8 mouse cellular contexts compared by ENCODE assay signal in the genomic region with DNA sequence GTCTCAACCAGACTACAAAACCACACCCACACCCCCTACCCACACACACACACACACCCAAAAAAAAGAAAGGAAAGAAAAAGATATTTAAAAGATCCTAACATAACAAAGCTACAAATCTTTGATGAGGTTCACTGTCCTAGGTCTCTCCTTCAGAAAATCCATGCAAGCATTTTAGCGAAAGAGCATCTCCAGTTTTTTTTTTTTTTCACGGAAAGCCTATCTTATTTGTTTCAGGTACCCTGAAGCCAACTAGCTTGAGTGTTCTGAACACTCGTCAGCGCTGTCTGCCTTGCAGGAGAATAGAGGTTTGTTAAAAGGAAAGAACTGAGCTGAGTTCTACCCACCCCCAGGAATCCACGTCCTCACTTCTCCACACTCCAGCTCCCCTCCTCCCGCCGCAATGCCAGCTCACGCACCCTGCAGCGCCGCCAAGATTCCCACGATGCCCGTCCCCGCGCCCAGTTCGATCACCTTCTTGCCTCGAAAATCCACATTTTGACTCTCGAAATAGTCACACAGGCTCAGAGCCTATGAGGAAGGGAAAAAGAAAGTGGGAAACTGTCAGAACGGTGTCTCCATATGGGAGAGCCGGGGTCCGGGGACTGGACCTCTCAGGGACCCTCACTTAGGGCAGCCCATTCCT. TPM values are rescaled to one million over a fixed set of nuclear protein-coding genes. Genes with fewer than 3 reads are reported as not detected.
DNase-seq lines count a peak whose midpoint lies in the region; ATAC-seq and TF ChIP-seq lines count a peak whose summit lies in the region.

No protein-coding gene starts in this region.

- H3K9me3 ChIP-seq in heart, embryonic 15.5 days (replicated peaks), result no peaks in the 10 kb centered on the region
- no peaks in the 10 kb centered on the region for H3K9me3 ChIP-seq in G1E (replicated peaks)
- no peaks in the 10 kb centered on the region for H3K9me3 ChIP-seq in embryonic facial prominence, embryonic 13.5 days
- H3K9me3 ChIP-seq in kidney, embryonic 16.5 days (ENCODE audit: low read length), result no peaks in the 10 kb centered on the region
- H3K9me3 ChIP-seq in midbrain, embryonic 13.5 days, result no peaks in the 10 kb centered on the region

- no peak for DNase-seq in heart, postnatal 25 days (ENCODE audit: low spot score)
- no peak for DNase-seq in G1E (ENCODE audit: low spot score)
- DNase-seq in natural killer cell, adult 2 months (ENCODE audit: low spot score in 2 of 2), result no peak
- no peak for DNase-seq in spleen, postnatal 4 days (ENCODE audit: low spot score in 2 of 2)

- ATAC-seq in heart, embryonic 15.5 days (replicated peaks; ENCODE audit: insufficient number of reproducible peaks, insufficient read depth, low FRiP score, low read depth), result no peak
- no peak for ATAC-seq in G1E (ENCODE audit: extremely low read depth, insufficient number of reproducible peaks, low FRiP score, poor library complexity, severe bottlenecking)
- ATAC-seq in embryonic facial prominence, embryonic 13.5 days (ENCODE audit: insufficient number of reproducible peaks, insufficient read depth, low FRiP score, low TSS enrichment, low read depth), result no peak
- no peak; the same call in 1 of the 2 replicates for ATAC-seq in kidney, embryonic 16.5 days (ENCODE audit: low FRiP score, low TSS enrichment)
- ATAC-seq in midbrain, embryonic 13.5 days, result no peak; the same call in 1 of the 2 replicates

- peaks cover 15% of the 10 kb centered on the region for H3K4me1 ChIP-seq in heart, embryonic 15.5 days (replicated peaks)
- peaks cover 33% of the 10 kb centered on the region for H3K4me1 ChIP-seq in G1E (ENCODE audit: insufficient read depth, low read depth, low read length)
- peaks cover 15% of the 10 kb centered on the region for H3K4me1 ChIP-seq in embryonic facial prominence, embryonic 13.5 days
- H3K4me1 ChIP-seq in kidney, embryonic 16.5 days (ENCODE audit: insufficient read depth, low read length), result peaks cover 11% of the 10 kb centered on the region
- H3K4me1 ChIP-seq in midbrain, embryonic 13.5 days (replicated peaks), result peaks cover 16% of the 10 kb centered on the region

- WGBS in heart, embryonic 15.5 days, result 2% methylated on average over 20 of the region's 20 CpGs
- 1% methylated on average over 20 of the region's 20 CpGs for WGBS in embryonic facial prominence, embryonic 13.5 days
- WGBS in kidney, embryonic 16.5 days, result 3% methylated on average over 20 of the region's 20 CpGs
- WGBS in midbrain, embryonic 13.5 days, result 1% methylated on average over 20 of the region's 20 CpGs

- H3K36me3 ChIP-seq in heart, embryonic 15.5 days, result peaks cover 9% of the 10 kb centered on the region; the same call in 1 of the 2 replicates
- peaks cover 27% of the 10 kb centered on the region for H3K36me3 ChIP-seq in G1E (replicated peaks)
- peaks cover 22% of the 10 kb centered on the region for H3K36me3 ChIP-seq in embryonic facial prominence, embryonic 13.5 days
- H3K36me3 ChIP-seq in kidney, embryonic 16.5 days (ENCODE audit: insufficient read depth, low read length), result peaks cover 7% of the 10 kb centered on the region
- H3K36me3 ChIP-seq in midbrain, embryonic 13.5 days, result peaks cover 9% of the 10 kb centered on the region

- H3K4me3 ChIP-seq in heart, embryonic 15.5 days, result peak overlapping the region; percentile 98
- peak overlapping the region; percentile 94 for H3K4me3 ChIP-seq in G1E (ENCODE audit: low read depth, low read length)
- peak overlapping the region; percentile 81 for H3K4me3 ChIP-seq in embryonic facial prominence, embryonic 13.5 days
- peak overlapping the region; percentile 79 for H3K4me3 ChIP-seq in kidney, embryonic 16.5 days (ENCODE audit: low read length)
- peak overlapping the region; percentile 79 for H3K4me3 ChIP-seq in midbrain, embryonic 13.5 days (replicated peaks)

- intact Hi-C loops in heart, postnatal 25 days (cut with DNase I), result no loop called here

- peak overlapping the region; percentile 76 for H3K9ac ChIP-seq in heart, embryonic 15.5 days
- H3K9ac ChIP-seq in embryonic facial prominence, embryonic 13.5 days, result peak overlapping the region; percentile 81
- H3K9ac ChIP-seq in kidney, embryonic 16.5 days (replicated peaks; ENCODE audit: low read length), result peak overlapping the region; percentile 73
- H3K9ac ChIP-seq in midbrain, embryonic 13.5 days (replicated peaks), result peak overlapping the region; percentile 73

- TF ChIP-seq CTCF in G1E (IDR thresholded peaks at IDR 0.05; ENCODE audit: low read depth, low read length), result no peak

- peak overlapping the region; percentile 100 for H3K4me2 ChIP-seq in heart, embryonic 15.5 days
- peak overlapping the region; percentile 96 for H3K4me2 ChIP-seq in embryonic facial prominence, embryonic 13.5 days
- peak overlapping the region; percentile 99 for H3K4me2 ChIP-seq in kidney, embryonic 16.5 days (replicated peaks; ENCODE audit: low read depth, low read length)
- peak overlapping the region; percentile 92 for H3K4me2 ChIP-seq in midbrain, embryonic 13.5 days (replicated peaks)

- H3K27me3 ChIP-seq in heart, embryonic 15.5 days, result peaks cover 16% of the 10 kb centered on the region
- peaks cover 32% of the 10 kb centered on the region for H3K27me3 ChIP-seq in G1E (ENCODE audit: insufficient read depth, low read length)
- H3K27me3 ChIP-seq in embryonic facial prominence, embryonic 13.5 days, result peaks cover 9% of the 10 kb centered on the region
- H3K27me3 ChIP-seq in kidney, embryonic 16.5 days (ENCODE audit: insufficient read depth, low read length), result no peaks in the 10 kb centered on the region; the same call in 1 of the 2 replicates
- peaks cover 10% of the 10 kb centered on the region for H3K27me3 ChIP-seq in midbrain, embryonic 13.5 days

- peak overlapping the region; percentile 4; the same call in 1 of the 2 replicates for H3K27ac ChIP-seq in heart, embryonic 15.5 days
- peak overlapping the region; percentile 84 for H3K27ac ChIP-seq in embryonic facial prominence, embryonic 13.5 days
- no peak overlapping the region for H3K27ac ChIP-seq in kidney, embryonic 16.5 days (ENCODE audit: low read length)
- no peak overlapping the region for H3K27ac ChIP-seq in midbrain, embryonic 13.5 days

RNA-seq across cellular contexts. Expression of a gene that starts 0.5 kb away (rescaled TPM):
- polyA plus RNA-seq in heart, embryonic 15.5 days (2015; fragmentation: Nextera tagmentation; extraction: Ambion mirVana), result 27.7 and 32.0 TPM in 2 replicates
- 1 to 10 TPM; 6.1 to 6.9 TPM for total RNA-seq in heart, postnatal 25 days (2021)
- total RNA-seq in G1E (2014; fragmentation: Nextera tagmentation) (36.0 and 49.6 TPM in 2 replicates), G1E (2017) (11.2 and 11.3 TPM in 2 replicates)
- 21.9 and 33.4 TPM in 2 replicates for polyA plus RNA-seq in G1E (2012)
- polyA plus RNA-seq in embryonic facial prominence, embryonic 13.5 days (2015; fragmentation: Nextera tagmentation; extraction: Ambion mirVana), result 55.2 and 61.2 TPM in 2 replicates
- polyA plus RNA-seq in kidney, embryonic 16.5 days (2015; fragmentation: Nextera tagmentation; extraction: Ambion mirVana), result 52.8 and 58.2 TPM in 2 replicates
- 21.1 and 22.0 TPM in 2 replicates for polyA plus RNA-seq in midbrain, embryonic 13.5 days (2015; fragmentation: Nextera tagmentation; extraction: Ambion mirVana)

RNA-seq across cellular contexts. Expression of a gene that starts 0.6 kb away (rescaled TPM):
- polyA plus RNA-seq in heart, embryonic 15.5 days (2015; fragmentation: Nextera tagmentation; extraction: Ambion mirVana), result 0.30 and 0.42 TPM in 2 replicates
- under 1 TPM in 1 of 2 experiments, not detected in 1; 0.11 TPM for total RNA-seq in heart, postnatal 25 days (2021)
- total RNA-seq in G1E (2014; fragmentation: Nextera tagmentation), result 0.68 and 0.97 TPM in 2 replicates
- total RNA-seq in G1E (2017), result 0.11 and 0.17 TPM in 2 replicates
- 0.09 and 0.17 TPM in 2 replicates for polyA plus RNA-seq in G1E (2012)
- 0.62 and 0.81 TPM in 2 replicates for polyA plus RNA-seq in embryonic facial prominence, embryonic 13.5 days (2015; fragmentation: Nextera tagmentation; extraction: Ambion mirVana)
- polyA plus RNA-seq in kidney, embryonic 16.5 days (2015; fragmentation: Nextera tagmentation; extraction: Ambion mirVana), result 0.76 and 0.94 TPM in 2 replicates
- polyA plus RNA-seq in midbrain, embryonic 13.5 days (2015; fragmentation: Nextera tagmentation; extraction: Ambion mirVana), result 0.11 and 0.18 TPM in 2 replicates

RNA-seq across cellular contexts. Expression of a gene that starts 7.4 kb away (rescaled TPM):
- polyA plus RNA-seq in heart, embryonic 15.5 days (2015; fragmentation: Nextera tagmentation; extraction: Ambion mirVana), result 0.08 and 0.13 TPM in 2 replicates
- total RNA-seq in heart, postnatal 25 days (2021), result under 1 TPM in 1 of 2 experiments, not detected in 1; 0.14 TPM
- total RNA-seq in G1E (2014; fragmentation: Nextera tagmentation), result 2.1 and 4.9 TPM in 2 replicates
- total RNA-seq in G1E (2017), result 0.33 TPM in 1 of 2 replicates, not detected in the other
- polyA plus RNA-seq in G1E (2012), result 0.17 TPM in 2 replicates
- 0.08 and 0.11 TPM in 2 replicates for polyA plus RNA-seq in embryonic facial prominence, embryonic 13.5 days (2015; fragmentation: Nextera tagmentation; extraction: Ambion mirVana)
- polyA plus RNA-seq in kidney, embryonic 16.5 days (2015; fragmentation: Nextera tagmentation; extraction: Ambion mirVana), result 32.6 and 53.8 TPM in 2 replicates
- 0.08 and 0.14 TPM in 2 replicates for polyA plus RNA-seq in midbrain, embryonic 13.5 days (2015; fragmentation: Nextera tagmentation; extraction: Ambion mirVana)

RNA-seq across cellular contexts. Expression of a gene that starts 10.1 kb away (rescaled TPM):
- polyA plus RNA-seq in heart, embryonic 15.5 days (2015; fragmentation: Nextera tagmentation; extraction: Ambion mirVana), result 81.9 and 86.0 TPM in 2 replicates
- 10 to 100 TPM; 66.1 to 67.4 TPM for total RNA-seq in heart, postnatal 25 days (2021)
- total RNA-seq in G1E (2014; fragmentation: Nextera tagmentation) (44.5 and 59.6 TPM in 2 replicates), G1E (2017) (53.2 and 54.5 TPM in 2 replicates)
- polyA plus RNA-seq in G1E (2012), result 58.9 and 66.0 TPM in 2 replicates
- 78.2 and 84.5 TPM in 2 replicates for polyA plus RNA-seq in embryonic facial prominence, embryonic 13.5 days (2015; fragmentation: Nextera tagmentation; extraction: Ambion mirVana)
- polyA plus RNA-seq in kidney, embryonic 16.5 days (2015; fragmentation: Nextera tagmentation; extraction: Ambion mirVana), result 102 and 103 TPM in 2 replicates
- 63.5 and 63.9 TPM in 2 replicates for polyA plus RNA-seq in midbrain, embryonic 13.5 days (2015; fragmentation: Nextera tagmentation; extraction: Ambion mirVana)

RNA-seq across cellular contexts. Expression of a gene that starts 19.3 kb away (rescaled TPM):
- 0.13 and 0.25 TPM in 2 replicates for polyA plus RNA-seq in heart, embryonic 15.5 days (2015; fragmentation: Nextera tagmentation; extraction: Ambion mirVana)
- total RNA-seq in heart, postnatal 25 days (2021), result 1 to 10 TPM; 2.3 to 2.5 TPM
- total RNA-seq in G1E (2014; fragmentation: Nextera tagmentation), result 0.68 and 1.1 TPM in 2 replicates
- 1.2 and 1.3 TPM in 2 replicates for total RNA-seq in G1E (2017)
- 0.63 and 0.88 TPM in 2 replicates for polyA plus RNA-seq in G1E (2012)
- polyA plus RNA-seq in embryonic facial prominence, embryonic 13.5 days (2015; fragmentation: Nextera tagmentation; extraction: Ambion mirVana), result 1.5 and 1.6 TPM in 2 replicates
- 1.2 and 1.4 TPM in 2 replicates for polyA plus RNA-seq in kidney, embryonic 16.5 days (2015; fragmentation: Nextera tagmentation; extraction: Ambion mirVana)
- polyA plus RNA-seq in midbrain, embryonic 13.5 days (2015; fragmentation: Nextera tagmentation; extraction: Ambion mirVana), result 5.6 and 6.4 TPM in 2 replicates

Comparison
In these comparisons a context has a peak if more than half of its experiments do, and no peak if none do; other contexts are left out.
1. H3K27ac ChIP-seq: peak in heart, embryonic 15.5 days (single experiment) and embryonic facial prominence, embryonic 13.5 days (single experiment); none in kidney, embryonic 16.5 days (single experiment) and midbrain, embryonic 13.5 days (single experiment).
2. RNA of a gene that starts 7.4 kb away (polyA plus RNA-seq): 32.6 to 53.8 TPM in kidney, embryonic 16.5 days; 0.17 TPM in G1E, 0.08 to 0.11 TPM in embryonic facial prominence, embryonic 13.5 days, 0.08 to 0.14 TPM in midbrain, embryonic 13.5 days and 0.08 to 0.13 TPM in heart, embryonic 15.5 days; every median in the first group is over 10 times any median in the second.
3. Peak in every context shown above with its lines, with median percentiles within 50 percentile points of each other: H3K4me2 ChIP-seq, H3K4me3 ChIP-seq and H3K9ac ChIP-seq.